Mouse (Mus musculus) spleen, adult 2 months (tissue): ENCODE results near the gene Arhgef12.

Experiments used
- CTCF ChIP-seq: fragments of 200-500 bp; IDR thresholded peaks from 2 replicates; pipeline ENCODE4 v1.5.1; 2011; ENCODE audit warnings: mild to moderate bottlenecking, inconsistent platforms; ENCODE audit not compliant: insufficient read depth, insufficient read length, insufficient replicate concordance; ENCODE audit errors: extremely low read depth
- POLR2A ChIP-seq: fragments of 200-500 bp; IDR thresholded peaks from 2 replicates; pipeline ENCODE4 v1.6.1; 2011; ENCODE audit warnings: low read depth, low read length, inconsistent platforms

DNA sequence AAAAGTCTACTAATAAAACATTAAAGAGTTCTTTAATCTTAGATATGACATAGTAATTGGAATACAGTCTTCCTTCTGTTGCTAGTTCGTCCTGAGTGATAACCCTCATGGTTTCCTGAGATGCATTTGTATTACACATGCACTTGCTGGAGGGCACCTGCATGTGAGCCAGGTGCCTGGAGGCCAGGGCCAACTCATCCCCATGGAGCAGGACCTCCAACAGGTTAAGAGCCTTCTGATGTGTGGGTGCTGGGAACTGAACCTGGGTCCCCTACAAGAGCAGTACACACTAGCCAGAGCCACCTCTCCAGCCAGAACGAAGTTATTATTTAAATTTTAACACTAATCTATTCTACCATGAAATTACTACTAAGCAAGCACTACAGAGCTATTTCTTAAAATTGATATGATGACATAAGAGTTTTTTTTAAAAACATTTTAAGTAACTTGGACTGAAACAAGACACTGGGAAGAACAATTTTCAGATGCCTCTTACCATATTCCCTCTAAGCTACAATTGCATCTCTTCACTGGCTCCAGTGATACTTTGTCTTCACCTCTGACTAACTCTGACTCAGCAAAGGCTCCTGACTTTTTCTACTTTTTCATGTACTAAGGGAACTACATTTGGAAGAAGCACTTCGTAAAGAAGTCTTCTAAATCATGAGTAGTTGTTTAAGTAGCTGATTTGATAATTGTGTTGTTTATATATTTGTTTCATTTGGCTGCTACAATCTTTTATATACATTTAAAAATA lies 9.1 kb downstream of the Arhgef12 start:
- TF ChIP-seq CTCF (no peak), POLR2A (no peak)
